Mouse (Mus musculus): ENCODE results near the gene Kank2. TPM values are rescaled to one million over a fixed set of nuclear protein-coding genes. Genes with fewer than 3 reads are reported as not detected.
A peak's percentile ranks its signal among the peaks of the same experiment; 100 is the strongest.
"Not testable (repeated sequence)": the region's sequence is repeated elsewhere in the genome, so short reads cannot be mapped to it uniquely, and the experiment has no call there.

Kank2 gene
- polyA plus RNA-seq, 1 experiment from 2014 or later, result 2.8 TPM

DNA sequence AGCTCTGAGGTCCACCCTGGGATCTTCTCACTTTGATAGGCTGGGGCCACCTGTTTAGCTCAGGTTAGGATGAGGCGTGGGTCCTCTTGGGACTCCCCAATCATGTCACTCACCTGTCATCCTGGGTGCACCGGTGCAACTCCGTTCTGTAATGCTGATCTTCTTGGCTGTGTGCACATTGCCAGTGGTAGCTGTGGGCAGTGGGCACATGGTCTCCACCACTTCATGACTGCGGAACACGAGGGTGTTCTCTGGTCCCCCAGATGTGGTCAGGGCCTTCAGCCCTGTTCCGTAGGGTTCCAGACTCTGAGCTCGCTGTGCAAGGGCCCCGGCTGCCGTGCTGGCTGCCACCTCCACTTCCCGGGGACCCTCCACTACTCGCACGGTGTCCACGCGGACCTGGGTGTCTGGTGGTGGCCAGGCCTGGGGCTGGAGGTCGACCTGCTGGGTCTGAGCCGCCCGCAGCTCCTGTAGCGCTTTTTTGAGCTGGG lies 4.2 kb downstream of the Kank2 start:
- no peak overlapping the region for H3K9ac ChIP-seq (replicated peaks)
- no peak overlapping the region for H3K27ac ChIP-seq (ENCODE audit: low read depth)
- 0 out of 2 replicates have a peak, but pooled peaks cover 6% of the 10 kb centered on the region for H3K36me3 ChIP-seq (replicated peaks; ENCODE audit: insufficient read depth, low read length)
- 87% methylated on average over 18 of the region's 18 CpGs for WGBS (ENCODE audit: insufficient replicate concordance)
- peaks cover 23% of the 10 kb centered on the region; the same call in 1 of the 2 replicates for H3K4me1 ChIP-seq (ENCODE audit: insufficient read depth)
- no peak overlapping the region for H3K4me2 ChIP-seq (ENCODE audit: low read depth, low read length)
- no peaks in the 10 kb centered on the region for H3K27me3 ChIP-seq (ENCODE audit: insufficient read depth, low read length)
- ATAC-seq, result no peak
- TF ChIP-seq CTCF (IDR thresholded peaks at IDR 0.05; ENCODE audit: low read depth) (no peak), EP300 (IDR thresholded peaks at IDR 0.05; ENCODE audit: low read depth) (no peak)
- no peak overlapping the region for H3K4me3 ChIP-seq (ENCODE audit: low read depth, low read length)
- no peak for DNase-seq
- H3K9me3 ChIP-seq (ENCODE audit: low read length), result no peaks in the 10 kb centered on the region

- H3K36me3 ChIP-seq (replicated peaks; ENCODE audit: insufficient read depth, low read length); H3K9ac ChIP-seq (replicated peaks); H3K9me3 ChIP-seq (ENCODE audit: low read length); H3K4me2 ChIP-seq (ENCODE audit: low read depth, low read length); H3K4me3 ChIP-seq (ENCODE audit: low read depth, low read length); H3K27me3 ChIP-seq (ENCODE audit: insufficient read depth, low read length); ATAC-seq; H3K27ac ChIP-seq (ENCODE audit: low read depth); DNase-seq: not testable (repeated sequence)
- H3K4me1 ChIP-seq (ENCODE audit: insufficient read depth), result peaks cover 20% of the 10 kb centered on the region; the same call in 1 of the 2 replicates
- WGBS (ENCODE audit: insufficient replicate concordance), result 89% methylated on average over 6 of the region's 6 CpGs
Observed at GRCm38 (mm10) chr9:21793507-21793906, 5.0 kb downstream of the Kank2 start.

GRCm38 (mm10) chr9:21792644-21793043 lies 5.9 kb downstream of the Kank2 start:
- WGBS (ENCODE audit: insufficient replicate concordance), result 34% methylated on average over 8 of the region's 8 CpGs
- H3K4me3 ChIP-seq (ENCODE audit: low read depth, low read length), result no peak overlapping the region
- peaks cover 11% of the 10 kb centered on the region; the same call in 1 of the 2 replicates for H3K36me3 ChIP-seq (replicated peaks; ENCODE audit: insufficient read depth, low read length)
- no peaks in the 10 kb centered on the region for H3K9me3 ChIP-seq (ENCODE audit: low read length)
- no peak overlapping the region for H3K4me2 ChIP-seq (ENCODE audit: low read depth, low read length)
- 0 out of 2 replicates have a peak, but pooled peaks have one; percentile 14 for ATAC-seq
- TF ChIP-seq EP300 (IDR thresholded peaks at IDR 0.05; ENCODE audit: low read depth) (no peak), CTCF (IDR thresholded peaks at IDR 0.05; ENCODE audit: low read depth) (no peak)
- no peak for DNase-seq
- H3K27me3 ChIP-seq (ENCODE audit: insufficient read depth, low read length), result no peaks in the 10 kb centered on the region
- peaks cover 14% of the 10 kb centered on the region; the same call in 1 of the 2 replicates for H3K4me1 ChIP-seq (ENCODE audit: insufficient read depth)
- no peak overlapping the region for H3K27ac ChIP-seq (ENCODE audit: low read depth)
- H3K9ac ChIP-seq (replicated peaks), result no peak overlapping the region

DNA sequence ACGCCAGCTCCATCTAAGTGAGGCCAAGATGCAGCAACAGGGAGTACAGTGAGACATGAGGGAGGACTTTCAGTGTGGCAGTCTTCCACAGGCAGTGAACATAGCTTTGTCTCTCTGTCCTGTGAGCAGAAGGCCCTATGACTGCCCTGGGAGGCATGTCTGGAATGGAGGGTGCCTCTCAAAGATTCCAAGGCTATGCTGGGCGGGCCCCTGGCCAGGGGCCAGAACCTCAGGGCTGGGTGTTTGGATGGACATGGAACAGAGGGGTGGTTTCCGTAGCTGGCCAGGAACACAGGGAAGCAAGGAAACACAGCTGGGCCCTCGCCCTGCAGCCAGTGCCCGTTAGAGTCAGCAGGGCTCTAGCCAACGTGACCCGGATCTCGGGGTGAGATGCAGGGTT lies 6.7 kb downstream of the Kank2 start:
- Histone ChIP-seq H3K4me1 (ENCODE audit: insufficient read depth) (peaks cover 10% of the 10 kb centered on the region; the same call in 1 of the 2 replicates), H3K4me3 (ENCODE audit: low read depth, low read length) (no peak overlapping the region), H3K9ac (replicated peaks) (no peak overlapping the region), H3K36me3 (replicated peaks; ENCODE audit: insufficient read depth, low read length) (peaks cover 11% of the 10 kb centered on the region; the same call in 1 of the 2 replicates), H3K9me3 (ENCODE audit: low read length) (no peaks in the 10 kb centered on the region), H3K27ac (ENCODE audit: low read depth) (no peak overlapping the region), H3K27me3 (ENCODE audit: insufficient read depth, low read length) (no peaks in the 10 kb centered on the region), H3K4me2 (ENCODE audit: low read depth, low read length) (no peak overlapping the region)
- TF ChIP-seq CTCF (IDR thresholded peaks at IDR 0.05; ENCODE audit: low read depth), result no peak
- TF ChIP-seq EP300 (IDR thresholded peaks at IDR 0.05; ENCODE audit: low read depth), result no peak
- WGBS (ENCODE audit: insufficient replicate concordance), result 64% methylated on average over 8 of the region's 8 CpGs
- ATAC-seq, result no peak; the same call in 1 of the 2 replicates
- peak; percentile 55 for DNase-seq

DNA sequence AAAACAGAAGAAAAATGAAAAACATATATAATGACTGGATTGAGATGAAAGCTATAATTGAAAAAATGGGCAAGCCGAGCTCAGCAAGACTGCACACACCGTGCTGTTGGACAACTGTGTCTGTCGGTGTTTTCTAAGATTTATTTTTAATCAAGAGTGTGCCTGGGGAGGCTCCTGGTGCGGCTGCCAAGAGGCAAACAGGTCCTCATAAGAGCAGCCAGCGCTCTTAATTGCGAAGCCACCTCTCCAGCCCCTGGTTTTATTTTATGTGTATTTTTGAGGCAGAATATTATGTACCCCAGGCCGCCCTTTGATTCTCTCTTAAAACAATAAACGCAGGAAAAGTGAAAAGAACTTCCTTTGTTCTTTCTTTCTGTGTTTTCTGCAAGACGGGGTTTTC lies 10.3 kb downstream of the Kank2 start:
- 81% methylated on average over 9 of the region's 9 CpGs for WGBS (ENCODE audit: insufficient replicate concordance)
- no peak overlapping the region for H3K9ac ChIP-seq (replicated peaks)

DNA sequence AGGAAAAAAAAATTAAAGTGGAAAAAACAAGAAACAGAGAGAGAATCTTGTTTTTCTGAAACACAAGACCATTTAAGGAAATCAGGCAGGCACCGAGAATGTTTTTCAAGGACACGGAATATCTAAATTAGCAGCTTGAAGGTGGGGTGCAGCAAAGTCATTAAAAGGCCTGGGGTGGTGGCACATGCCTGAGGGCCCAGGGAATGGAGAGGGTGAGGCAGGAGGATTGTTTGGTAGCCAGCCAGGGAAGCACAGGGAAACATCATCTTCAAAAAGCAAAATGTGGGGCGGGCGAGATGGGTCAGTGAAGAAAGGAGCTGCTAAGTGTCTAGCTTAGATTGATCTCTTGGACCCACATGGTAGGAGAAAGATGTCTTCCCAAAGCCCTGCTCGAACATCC lies 10.9 kb downstream of the Kank2 start:
- ATAC-seq (no peak), DNase-seq (no peak)
- Histone ChIP-seq H3K4me1 (ENCODE audit: insufficient read depth) (peaks cover 3% of the 10 kb centered on the region; the same call in 1 of the 2 replicates), H3K9ac (replicated peaks) (no peak overlapping the region), H3K4me2 (ENCODE audit: low read depth, low read length) (no peak overlapping the region), H3K4me3 (ENCODE audit: low read depth, low read length) (no peak overlapping the region), H3K36me3 (replicated peaks; ENCODE audit: insufficient read depth, low read length) (peaks cover 10% of the 10 kb centered on the region), H3K9me3 (ENCODE audit: low read length) (no peaks in the 10 kb centered on the region), H3K27me3 (ENCODE audit: insufficient read depth, low read length) (no peaks in the 10 kb centered on the region), H3K27ac (ENCODE audit: low read depth) (no peak overlapping the region)
- TF ChIP-seq CTCF (IDR thresholded peaks at IDR 0.05; ENCODE audit: low read depth), result no peak
- TF ChIP-seq EP300 (IDR thresholded peaks at IDR 0.05; ENCODE audit: low read depth), result no peak
- WGBS (ENCODE audit: insufficient replicate concordance), result 80% methylated on average over 5 of the region's 5 CpGs

More for the DNA sequence above, 10.3 kb downstream of the Kank2 start:
- peaks cover 3% of the 10 kb centered on the region; the same call in 1 of the 2 replicates for H3K4me1 ChIP-seq (ENCODE audit: insufficient read depth)
- no peak overlapping the region for H3K4me3 ChIP-seq (ENCODE audit: low read depth, low read length)
- TF ChIP-seq CTCF (IDR thresholded peaks at IDR 0.05; ENCODE audit: low read depth) (no peak), EP300 (IDR thresholded peaks at IDR 0.05; ENCODE audit: low read depth) (no peak)
- DNase-seq (no peak), ATAC-seq (no peak)
- H3K27me3 ChIP-seq (ENCODE audit: insufficient read depth, low read length), result no peaks in the 10 kb centered on the region
- H3K9me3 ChIP-seq (ENCODE audit: low read length), result no peaks in the 10 kb centered on the region
- H3K4me2 ChIP-seq (ENCODE audit: low read depth, low read length), result no peak overlapping the region
- no peak overlapping the region for H3K27ac ChIP-seq (ENCODE audit: low read depth)
- peaks cover 8% of the 10 kb centered on the region for H3K36me3 ChIP-seq (replicated peaks; ENCODE audit: insufficient read depth, low read length)
